Mouse (Mus musculus) kidney, adult 2 months (tissue): ENCODE results near the gene Hltf.

Experiments
- CTCF ChIP-seq: fragments of 200-500 bp; conservative IDR thresholded peaks from 2 replicates; pipeline ENCODE4 v1.5.1; 2011; ENCODE audit warnings: low read depth, mild to moderate bottlenecking, control low read depth, low read length, moderate library complexity, mixed read lengths; ENCODE audit not compliant: insufficient read depth, insufficient read length
- POLR2A ChIP-seq: fragments of 200-500 bp; IDR thresholded peaks from one replicate; pipeline ENCODE4 v1.6.1; 2011; ENCODE audit warnings: low read depth, low read length, control low read depth

DNA sequence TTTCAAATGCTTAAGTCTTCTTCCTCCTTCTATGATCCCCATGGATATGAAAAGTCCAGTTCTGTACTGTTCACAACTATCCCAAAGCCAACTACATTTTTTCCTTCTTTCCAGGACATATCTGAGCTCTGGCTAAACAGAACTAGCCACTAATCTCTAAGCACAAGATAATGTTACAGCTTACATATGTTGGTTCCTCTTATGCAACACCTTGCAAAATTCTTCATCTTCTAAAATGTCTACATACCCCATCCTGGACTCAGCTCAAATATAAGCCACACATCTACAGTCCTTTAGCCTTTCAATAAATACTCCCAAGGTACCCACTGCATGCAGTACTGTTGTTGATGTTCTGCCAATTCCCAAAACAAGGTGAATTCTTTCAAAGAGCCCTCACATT, 31.1 kb upstream of the Hltf start:
- TF ChIP-seq POLR2A, result no peak
- no peak for TF ChIP-seq CTCF
